Mouse (Mus musculus): ENCODE results near the gene Dhrs9. TPM values are rescaled to one million over a fixed set of nuclear protein-coding genes. Genes with fewer than 3 reads are reported as not detected.

The Dhrs9 gene
- total RNA-seq, 2 experiments from 2014 or later: not detected

- DNase-seq: no peak
- intact Hi-C loops (cut with DNase I): no loop called here
- H3K4me3 ChIP-seq: no peak overlapping the region
- no peak overlapping the region for H3K27ac ChIP-seq
- no peak for TF ChIP-seq CTCF (IDR thresholded peaks at IDR 0.05)
Measured at GRCm38 (mm10) chr2:69395597-69396248, 15.5 kb downstream of the Dhrs9 start.

DNA sequence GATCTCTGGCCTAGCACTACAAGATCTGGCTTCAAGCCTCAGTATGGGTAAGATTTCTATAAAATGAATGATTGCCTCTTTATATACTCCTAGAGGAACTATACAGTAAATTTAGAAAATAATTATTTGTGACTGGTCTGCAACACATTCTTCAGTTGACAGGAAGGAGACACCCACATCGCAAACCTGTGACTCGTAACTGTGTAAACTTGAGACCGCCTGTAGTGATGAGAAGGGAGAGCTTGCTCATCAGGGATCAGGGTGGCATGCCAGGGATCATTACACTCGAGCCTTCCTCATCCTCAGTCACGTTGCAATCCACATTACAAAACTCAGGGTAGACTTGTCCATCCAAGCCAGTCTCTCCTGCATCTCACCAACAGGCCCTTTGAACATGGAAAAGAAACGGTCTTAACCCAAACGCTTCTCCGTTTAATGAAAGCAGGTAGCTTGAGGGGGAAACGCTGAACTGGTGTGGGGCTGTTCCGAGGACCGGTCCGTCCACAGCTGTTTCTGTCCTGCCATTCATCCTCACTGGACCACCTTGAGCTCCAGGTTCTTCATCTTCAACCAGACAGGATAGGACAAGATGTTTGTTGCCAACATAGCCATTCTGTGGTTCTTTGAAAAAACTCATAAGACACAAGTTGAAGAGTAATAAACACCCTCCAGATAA is 16.7 kb downstream of the Dhrs9 start:
- intact Hi-C loops (cut with DNase I): no loop called here
- Histone ChIP-seq H3K4me3 (no peak overlapping the region), H3K27ac (no peak overlapping the region)
- no peak for TF ChIP-seq CTCF (IDR thresholded peaks at IDR 0.05)
- DNase-seq: no peak

DNA sequence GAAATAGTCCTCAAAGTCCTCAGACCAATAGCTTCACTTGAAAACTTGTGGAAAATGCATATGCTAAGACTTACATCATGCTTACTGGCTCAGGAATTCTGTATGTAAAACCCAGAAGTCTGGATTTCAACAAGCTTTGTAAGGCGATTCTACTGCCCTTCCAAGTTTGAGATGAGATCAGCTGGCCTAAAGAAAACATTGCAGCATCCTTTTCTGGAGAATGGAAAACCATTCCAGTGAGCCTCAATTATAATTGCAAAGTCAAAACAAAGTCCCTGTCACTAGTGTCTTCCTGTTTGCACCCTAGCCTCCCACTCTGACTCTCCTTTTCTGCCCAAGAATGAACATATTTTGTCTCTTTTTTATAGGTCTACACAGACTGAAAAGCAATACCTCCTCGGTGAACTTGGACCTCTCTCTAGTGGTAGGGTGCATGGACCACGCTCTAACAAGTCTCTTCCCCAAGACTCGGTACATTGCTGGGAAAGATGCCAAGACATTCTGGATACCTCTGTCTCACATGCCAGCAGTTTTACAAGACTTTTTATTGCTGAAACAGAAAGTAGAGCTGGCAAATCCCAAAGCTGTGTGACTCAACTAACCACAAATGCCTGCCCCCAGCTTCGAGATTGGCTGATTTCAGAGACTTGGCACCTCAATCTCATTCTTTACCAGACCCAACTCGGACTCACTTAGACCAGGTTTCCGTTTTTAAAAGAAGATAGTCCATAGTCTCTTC is 20.8 kb downstream of the Dhrs9 start:
- TF ChIP-seq CTCF (IDR thresholded peaks at IDR 0.05): no peak
- Histone ChIP-seq H3K4me3 (no peak overlapping the region), H3K27ac (no peak overlapping the region)
- intact Hi-C loops (cut with DNase I): no loop called here
- DNase-seq: no peak

GRCm38 (mm10) chr2:69401891-69402290 is 21.6 kb downstream of the Dhrs9 start:
- no peak overlapping the region for H3K4me3 ChIP-seq
- TF ChIP-seq CTCF (IDR thresholded peaks at IDR 0.05): no peak
- intact Hi-C loops (cut with DNase I): no loop called here
- no peak for DNase-seq
- H3K27ac ChIP-seq: no peak overlapping the region

DNA sequence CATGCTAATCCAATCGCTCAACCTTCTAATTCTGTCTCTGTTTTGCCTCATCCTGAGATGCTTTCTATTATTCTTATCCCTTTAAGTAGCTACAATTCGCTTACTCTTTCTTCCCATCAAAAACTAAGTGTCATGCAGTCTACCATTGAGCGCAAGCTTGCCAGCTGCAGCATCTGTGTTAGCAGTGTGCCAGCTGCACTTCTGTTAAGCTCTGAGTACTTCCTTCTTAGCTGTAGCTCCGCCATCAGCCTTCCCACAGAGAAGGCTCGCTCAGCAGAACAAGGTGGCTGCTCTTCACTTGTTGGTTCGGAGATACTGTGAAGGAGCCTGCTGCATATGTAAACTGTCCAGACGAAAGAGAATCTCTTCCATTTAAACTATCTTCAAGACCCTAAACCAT is 22.1 kb downstream of the Dhrs9 start:
- TF ChIP-seq CTCF (IDR thresholded peaks at IDR 0.05): no peak
- no peak overlapping the region for H3K4me3 ChIP-seq
- intact Hi-C loops (cut with DNase I): no loop called here
- H3K27ac ChIP-seq: no peak overlapping the region
- no peak for DNase-seq

DNA sequence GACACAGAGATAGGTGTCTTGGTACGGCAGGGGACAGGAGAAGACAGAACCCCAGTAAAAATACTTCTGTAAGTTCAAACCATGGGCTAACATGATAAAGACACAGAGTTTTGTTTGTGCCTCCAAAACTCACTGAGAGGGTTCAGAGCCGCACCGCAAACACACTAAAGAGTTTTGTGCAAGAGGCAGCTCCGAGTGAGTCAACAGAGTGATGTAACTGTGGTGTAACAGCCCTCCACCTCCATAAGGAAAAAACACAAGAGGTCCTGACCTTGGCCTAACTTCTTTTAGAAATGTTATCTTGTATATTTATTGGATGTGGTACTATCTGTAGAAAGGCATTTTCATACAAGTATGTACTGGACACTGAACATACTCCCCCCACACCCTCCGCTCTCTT is 25.4 kb downstream of the Dhrs9 start:
- intact Hi-C loops (cut with DNase I): no loop called here
- no peak overlapping the region for H3K4me3 ChIP-seq
- no peak overlapping the region for H3K27ac ChIP-seq
- no peak for TF ChIP-seq CTCF (IDR thresholded peaks at IDR 0.05)
- DNase-seq: no peak

- DNase-seq: no peak
- intact Hi-C loops (cut with DNase I): no loop called here
- no peak overlapping the region for H3K27ac ChIP-seq
- no peak overlapping the region for H3K4me3 ChIP-seq
- TF ChIP-seq CTCF (IDR thresholded peaks at IDR 0.05): no peak
Measured at GRCm38 (mm10) chr2:69414539-69414938, 34.3 kb downstream of the Dhrs9 start.

- no peak for DNase-seq
- TF ChIP-seq CTCF (IDR thresholded peaks at IDR 0.05): no peak
- H3K27ac ChIP-seq: no peak overlapping the region
- intact Hi-C loops (cut with DNase I): no loop called here
- no peak overlapping the region for H3K4me3 ChIP-seq
Measured at GRCm38 (mm10) chr2:69415070-69415469, 34.8 kb downstream of the Dhrs9 start.

GRCm38 (mm10) chr2:69418294-69418881 is 38.1 kb downstream of the Dhrs9 start:
- intact Hi-C loops (cut with DNase I): no loop called here
- no peak for TF ChIP-seq CTCF (IDR thresholded peaks at IDR 0.05)
- no peak for DNase-seq
- H3K27ac ChIP-seq: no peak overlapping the region
- no peak overlapping the region for H3K4me3 ChIP-seq

DNA sequence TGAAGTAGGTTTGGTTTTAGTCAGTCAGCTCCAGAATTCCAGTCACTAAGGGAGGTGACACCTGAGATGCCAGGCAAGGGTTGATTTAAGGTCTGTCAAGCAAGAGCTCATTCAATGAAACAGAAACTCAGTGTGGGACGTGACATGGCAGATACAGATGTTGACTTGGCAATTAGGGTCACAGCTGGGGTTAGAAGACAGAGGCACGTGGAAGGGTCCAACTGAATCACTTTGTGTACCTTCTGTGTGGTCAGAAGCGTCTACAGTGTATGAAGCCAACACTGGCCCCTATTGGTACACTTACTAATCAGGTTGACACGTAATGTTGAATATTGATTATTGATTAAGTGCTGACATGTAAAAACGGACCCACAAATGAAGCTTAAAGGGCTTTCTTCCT is 44.6 kb downstream of the Dhrs9 start:
- intact Hi-C loops (cut with DNase I): loop anchor here (5.0 kb wide), 1 partner anchor 863 kb away; no protein-coding TSS in a partner anchor
- DNase-seq: no peak
- TF ChIP-seq CTCF (IDR thresholded peaks at IDR 0.05): no peak

DNA sequence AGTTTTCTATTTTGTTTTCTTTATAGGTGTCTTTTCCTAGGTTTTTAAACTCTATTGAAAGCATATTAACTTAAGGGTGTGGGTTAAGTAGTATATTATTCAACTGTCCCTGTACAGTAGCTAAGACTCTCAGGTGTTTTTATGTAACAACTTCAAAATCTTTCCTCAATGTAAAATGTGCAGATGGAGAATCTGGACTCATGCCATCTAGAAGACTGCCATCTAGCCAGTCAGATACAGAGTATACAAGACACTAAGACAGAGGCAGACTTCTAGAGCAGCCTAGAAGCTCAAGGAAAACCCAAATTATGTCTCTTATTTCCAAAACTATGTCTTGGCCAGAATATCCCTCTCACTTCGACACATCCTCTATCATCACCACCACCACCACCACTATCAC is 45.8 kb downstream of the Dhrs9 start:
- no peak for TF ChIP-seq CTCF (IDR thresholded peaks at IDR 0.05)
- intact Hi-C loops (cut with DNase I): loop anchor here (2.0 to 5.0 kb wide), 3 partner anchors 317 to 864 kb away; no protein-coding TSS in a partner anchor
- DNase-seq: no peak

More for the DNA sequence above, 44.6 kb downstream of the Dhrs9 start:
- Histone ChIP-seq H3K27ac (no peak overlapping the region), H3K4me3 (no peak overlapping the region)

DNA sequence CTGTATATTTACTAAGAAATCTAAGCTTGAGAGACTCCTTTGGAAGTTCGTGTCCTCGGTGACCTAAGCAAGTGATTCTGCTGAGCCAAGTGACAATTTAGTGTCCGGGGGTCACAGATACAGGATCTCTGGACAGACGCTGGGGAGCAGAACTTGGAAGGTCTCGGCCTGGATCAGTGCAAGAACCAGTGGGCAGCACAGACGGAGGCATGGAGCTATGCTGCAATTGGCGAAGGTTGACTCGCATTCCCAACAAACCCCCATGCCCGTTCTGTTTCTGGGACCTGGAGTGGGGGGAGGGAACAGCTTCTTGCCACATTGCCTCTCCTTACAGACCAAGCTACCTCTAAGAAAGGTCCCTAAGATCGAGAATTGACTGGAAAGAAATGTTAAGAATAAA is 46.9 kb downstream of the Dhrs9 start:
- H3K4me3 ChIP-seq: no peak overlapping the region
- intact Hi-C loops (cut with DNase I): loop anchor here (2.0 to 5.0 kb wide), 3 partner anchors 318 to 865 kb away; no protein-coding TSS in a partner anchor
- no peak for TF ChIP-seq CTCF (IDR thresholded peaks at IDR 0.05)
- no peak overlapping the region for H3K27ac ChIP-seq
- DNase-seq: no peak

More for the DNA sequence above, 45.8 kb downstream of the Dhrs9 start:
- Histone ChIP-seq H3K27ac (no peak overlapping the region), H3K4me3 (no peak overlapping the region)

DNA sequence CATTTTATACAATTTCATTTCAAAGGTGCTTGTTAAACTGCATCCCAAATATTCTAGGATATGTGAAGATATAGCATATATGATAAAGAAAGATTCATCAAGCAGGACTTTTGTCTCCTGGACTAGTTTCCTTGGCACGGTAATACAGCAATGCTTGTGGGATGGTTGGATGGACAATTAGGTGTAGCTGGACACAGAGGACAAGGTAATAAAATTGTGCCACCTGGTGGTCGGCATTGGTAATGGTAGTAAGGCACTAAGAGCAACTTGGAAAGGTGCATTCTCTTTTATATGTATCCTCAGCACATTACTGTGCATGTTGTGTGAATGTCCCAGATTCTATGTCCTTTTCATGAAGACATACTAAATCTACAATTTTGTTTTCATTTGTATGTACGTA is 47.9 kb downstream of the Dhrs9 start:
- Histone ChIP-seq H3K4me3 (no peak overlapping the region), H3K27ac (no peak overlapping the region)
- peak; percentile 52 for DNase-seq
- peak; percentile 86 for TF ChIP-seq CTCF (IDR thresholded peaks at IDR 0.05)
- intact Hi-C loops (cut with DNase I): loop anchor here (5.0 kb wide), 1 partner anchor 866 kb away; no protein-coding TSS in a partner anchor
